Mouse (Mus musculus) testis, adult 2 months (tissue): ENCODE data around the gene Kcnt2. TPM values are rescaled to one million over a fixed set of nuclear protein-coding genes. Genes with fewer than 3 reads are reported as not detected.

ENCODE experiments used
- H3K27ac ChIP-seq: fragments of 200-500 bp; 2 replicates; pipeline ENCODE4 v1.5.1; 2012; ENCODE audit warnings: low read depth, low read length; ENCODE audit not compliant: control insufficient read depth, insufficient read depth
- H3K27me3 ChIP-seq: fragments of 200-500 bp; 2 replicates; pipeline ENCODE4 v1.6.1; 2012; ENCODE audit warnings: mild to moderate bottlenecking, low read length, moderate library complexity; ENCODE audit not compliant: control insufficient read depth, insufficient read depth
- H3K36me3 ChIP-seq: fragments of 200-500 bp; 2 replicates; pipeline ENCODE4 v1.6.1; 2012; ENCODE audit warnings: mild to moderate bottlenecking, low read length; ENCODE audit not compliant: control insufficient read depth, insufficient read depth
- H3K4me1 ChIP-seq: fragments of 200-500 bp; 2 replicates; pipeline ENCODE4 v1.6.1; 2012; ENCODE audit warnings: low read length; ENCODE audit not compliant: control insufficient read depth, insufficient read depth
- H3K4me3 ChIP-seq: fragments of 200-500 bp; 2 replicates; pipeline ENCODE4 v1.5.1; 2012; ENCODE audit warnings: low read depth, mild to moderate bottlenecking, low read length, moderate library complexity, mixed read lengths; ENCODE audit not compliant: control insufficient read depth
- CTCF ChIP-seq: fragments of 200-500 bp; IDR thresholded peaks from 2 replicates; pipeline ENCODE4 v1.5.1; 2012; ENCODE audit warnings: low read depth, mild to moderate bottlenecking, inconsistent platforms, low read length, moderate library complexity; ENCODE audit not compliant: control insufficient read depth, insufficient read depth, insufficient replicate concordance
- POLR2A ChIP-seq: fragments of 200-500 bp; IDR thresholded peaks from 2 replicates; pipeline ENCODE4 v1.6.1; 2012; ENCODE audit warnings: low read depth, mild to moderate bottlenecking, inconsistent platforms, low read length, moderate library complexity; ENCODE audit not compliant: control insufficient read depth
- polyA plus RNA-seq: library from polyadenylated mRNA; depleted of rRNA; stranded (reverse); fragments of >200 nt; gene quantifications from 2 replicates; pipeline ENCODE4 v1.2.3, GENCODE M21; 2012

Gene Kcnt2
- polyA plus RNA-seq, 1 experiment, result 0.06 TPM

GRCm38 (mm10) chr1:140266643-140267286, 20.8 kb downstream of the Kcnt2 start:
- Histone ChIP-seq H3K4me3 (no peak overlapping the region), H3K27ac (no peak overlapping the region), H3K27me3 (no peaks in the 10 kb centered on the region), H3K36me3 (no peaks in the 10 kb centered on the region), H3K4me1 (no peaks in the 10 kb centered on the region)
- TF ChIP-seq POLR2A, result no peak
- TF ChIP-seq CTCF, result no peak

- Histone ChIP-seq H3K27me3 (no peaks in the 10 kb centered on the region), H3K4me1 (no peaks in the 10 kb centered on the region), H3K36me3 (no peaks in the 10 kb centered on the region), H3K27ac (no peak overlapping the region), H3K4me3 (no peak overlapping the region)
- TF ChIP-seq CTCF (no peak), POLR2A (no peak)
Observed at GRCm38 (mm10) chr1:140267288-140267687, 21.3 kb downstream of the Kcnt2 start.

- TF ChIP-seq CTCF (no peak), POLR2A (no peak)
Observed at GRCm38 (mm10) chr1:140273624-140274023, 27.7 kb downstream of the Kcnt2 start.

GRCm38 (mm10) chr1:140275813-140276212, 29.9 kb downstream of the Kcnt2 start:
- no peak for TF ChIP-seq POLR2A
- no peak for TF ChIP-seq CTCF
- no peaks in the 10 kb centered on the region for H3K36me3 ChIP-seq
- H3K4me3 ChIP-seq, result no peak overlapping the region
- H3K4me1 ChIP-seq, result no peaks in the 10 kb centered on the region
- no peak overlapping the region for H3K27ac ChIP-seq
- no peaks in the 10 kb centered on the region for H3K27me3 ChIP-seq

More at GRCm38 (mm10) chr1:140273624-140274023, 27.7 kb downstream of the Kcnt2 start:
- Histone ChIP-seq H3K4me3 (no peak overlapping the region), H3K27ac (no peak overlapping the region), H3K4me1 (no peaks in the 10 kb centered on the region), H3K36me3 (no peaks in the 10 kb centered on the region), H3K27me3 (no peaks in the 10 kb centered on the region)

GRCm38 (mm10) chr1:140293140-140293539, 47.2 kb downstream of the Kcnt2 start:
- no peaks in the 10 kb centered on the region for H3K36me3 ChIP-seq

GRCm38 (mm10) chr1:140295482-140295881, 49.5 kb downstream of the Kcnt2 start:
- TF ChIP-seq POLR2A (no peak), CTCF (no peak)
- Histone ChIP-seq H3K4me3 (no peak overlapping the region), H3K36me3 (no peaks in the 10 kb centered on the region), H3K27me3 (no peaks in the 10 kb centered on the region), H3K4me1 (no peaks in the 10 kb centered on the region), H3K27ac (no peak overlapping the region)

More at GRCm38 (mm10) chr1:140293140-140293539, 47.2 kb downstream of the Kcnt2 start:
- Histone ChIP-seq H3K27me3 (no peaks in the 10 kb centered on the region), H3K27ac (no peak overlapping the region), H3K4me1 (no peaks in the 10 kb centered on the region), H3K4me3 (no peak overlapping the region)
- TF ChIP-seq POLR2A (no peak), CTCF (no peak)

- Histone ChIP-seq H3K27ac (no peak overlapping the region), H3K36me3 (no peaks in the 10 kb centered on the region), H3K4me3 (no peak overlapping the region), H3K4me1 (no peaks in the 10 kb centered on the region), H3K27me3 (no peaks in the 10 kb centered on the region)
- TF ChIP-seq CTCF (no peak), POLR2A (no peak)
Observed at GRCm38 (mm10) chr1:140304244-140304643, 58.3 kb downstream of the Kcnt2 start.
